Mouse (Mus musculus) small intestine, adult 2 months (tissue): Measurements from ENCODE around the gene Txndc8. TPM values are rescaled to one million over a fixed set of nuclear protein-coding genes. Genes with fewer than 3 reads are reported as not detected.

Source experiments
- H3K27ac ChIP-seq: fragments of 200-500 bp; 2 replicates; pipeline ENCODE4 v1.5.1; 2012; ENCODE audit warnings: low read depth, low read length, control low read depth, inconsistent platforms; ENCODE audit not compliant: insufficient read depth
- H3K27me3 ChIP-seq: fragments of 200-500 bp; 2 replicates; pipeline ENCODE4 v1.6.1; 2012; ENCODE audit warnings: mild to moderate bottlenecking, moderate library complexity, low read length, inconsistent platforms; ENCODE audit not compliant: control insufficient read depth, insufficient read depth
- H3K36me3 ChIP-seq: fragments of 200-500 bp; 2 replicates; pipeline ENCODE4 v1.6.1; 2012; ENCODE audit warnings: mild to moderate bottlenecking, low read length, control low read depth, inconsistent platforms; ENCODE audit not compliant: control insufficient read depth, insufficient read depth
- H3K4me1 ChIP-seq: fragments of 200-500 bp; 2 replicates; pipeline ENCODE4 v1.6.1; 2012; ENCODE audit warnings: low read length, inconsistent platforms, mixed read lengths; ENCODE audit not compliant: control insufficient read depth, insufficient read depth, insufficient read length
- H3K4me3 ChIP-seq: fragments of 200-500 bp; 2 replicates; pipeline ENCODE4 v1.5.1; 2012; ENCODE audit warnings: low read depth, mild to moderate bottlenecking, control low read depth, inconsistent platforms, low read length, moderate library complexity
- CTCF ChIP-seq: fragments of 200-500 bp; IDR thresholded peaks from 2 replicates; pipeline ENCODE4 v1.5.1; 2012; ENCODE audit warnings: low read depth, mild to moderate bottlenecking, control low read depth, inconsistent platforms, low read length, moderate library complexity, mixed read lengths; ENCODE audit not compliant: insufficient replicate concordance, insufficient read length; ENCODE audit errors: extremely low read depth
- POLR2A ChIP-seq: fragments of 200-500 bp; IDR thresholded peaks from 2 replicates; pipeline ENCODE4 v1.6.1; 2012; ENCODE audit warnings: low read depth, mild to moderate bottlenecking, control low read depth, inconsistent platforms, low read length, moderate library complexity
- WGBS: fragments of 180-500 bp; shearing (Covaris S2); methylation state at CpG from one replicate; pipeline ENCODE4 v1.1.7; 2018; 5-methylcytosine and 5-hydroxymethylcytosine counted together
- polyA plus RNA-seq: library from polyadenylated mRNA; depleted of rRNA; stranded (reverse); fragments of >200 nt; gene quantifications from 2 replicates; pipeline ENCODE4 v1.2.3, GENCODE M21; 2012; rRNA removed

The Txndc8 gene
- not detected in 2 replicates for polyA plus RNA-seq

DNA sequence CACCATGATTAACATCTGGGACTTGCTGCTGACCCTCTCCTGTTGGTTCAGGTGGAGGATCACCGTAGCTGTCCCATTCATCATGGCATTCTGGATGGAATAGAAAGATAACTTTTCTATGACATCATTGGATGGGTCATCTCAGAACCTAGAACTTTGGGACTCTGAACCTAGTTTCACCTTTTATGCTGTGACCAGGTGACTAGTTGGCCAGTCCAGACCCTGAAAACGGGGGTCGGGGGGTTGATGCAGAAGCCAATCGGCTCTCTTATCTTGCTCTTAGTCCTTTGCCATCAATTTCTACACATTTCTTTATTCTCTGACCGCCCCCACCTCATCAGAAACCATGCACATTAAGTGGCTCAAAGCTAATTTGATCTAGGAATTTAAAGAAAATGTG, at the start of gene Txndc8:
Gene Txndc8, minus strand, starts transcription at position 101 of the 400 bp plus-strand sequence.
- Histone ChIP-seq H3K4me1 (peaks cover 2% of the 10 kb centered on the region; the same call in 1 of the 2 replicates), H3K36me3 (no peaks in the 10 kb centered on the region), H3K4me3 (no peak within 1 kb of the TSS), H3K27me3 (no peaks in the 10 kb centered on the region), H3K27ac (no peak within 1 kb of the TSS)
- TF ChIP-seq CTCF (no peak), POLR2A (no peak)
- 93% methylated on average over 5 of the region's 5 CpGs for WGBS

DNA sequence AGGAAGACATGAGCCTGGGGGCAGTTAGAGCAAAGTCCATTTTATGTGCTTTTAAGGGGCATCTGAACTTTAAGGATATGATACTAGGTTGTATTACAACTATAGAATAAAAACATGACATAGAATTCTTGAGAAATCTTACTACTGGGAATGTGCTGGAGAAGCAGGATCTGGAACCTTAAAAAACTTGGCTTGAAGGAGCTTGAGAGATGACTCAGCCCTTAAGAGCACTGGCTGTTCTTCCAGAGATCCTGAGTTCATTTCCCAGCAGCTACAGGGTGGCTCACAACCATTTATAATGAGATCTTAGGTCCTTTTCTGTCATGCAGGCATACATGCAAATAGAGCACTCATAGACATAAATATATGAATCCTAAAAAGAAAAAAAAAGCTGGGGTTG, 46.7 kb upstream of the Txndc8 start:
- no peaks in the 10 kb centered on the region for H3K27me3 ChIP-seq
- H3K27ac ChIP-seq: no peak overlapping the region
- no peaks in the 10 kb centered on the region for H3K36me3 ChIP-seq
- H3K4me3 ChIP-seq: no peak overlapping the region
- TF ChIP-seq POLR2A: no peak
- no peak for TF ChIP-seq CTCF
- H3K4me1 ChIP-seq: peaks cover 2% of the 10 kb centered on the region

DNA sequence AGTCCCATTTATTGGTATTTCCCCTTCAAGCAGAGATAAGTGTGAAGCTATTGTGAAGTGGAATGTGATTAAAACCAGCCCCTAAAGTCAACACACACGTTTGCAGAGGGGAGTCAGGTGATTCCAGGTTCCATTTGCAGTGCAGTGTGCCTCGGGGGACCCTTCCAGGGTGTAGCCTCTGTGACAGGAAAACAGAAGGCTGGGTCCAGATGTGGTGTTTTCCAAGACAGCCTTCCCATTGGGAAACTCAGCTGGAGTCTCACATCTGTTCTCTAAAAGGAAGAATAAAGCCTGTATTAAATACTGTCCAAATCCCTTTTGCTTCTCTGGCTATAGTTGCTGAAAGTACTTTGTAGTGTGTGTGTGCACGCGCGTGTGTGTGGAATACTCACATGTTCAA, 45.5 kb upstream of the Txndc8 start:
- H3K4me1 ChIP-seq: no peaks in the 10 kb centered on the region
- H3K27me3 ChIP-seq: no peaks in the 10 kb centered on the region
- TF ChIP-seq POLR2A (no peak), CTCF (no peak)
- whole genome bisulfite sequencing: 63% methylated on average over 5 of the region's 5 CpGs
- H3K27ac ChIP-seq: no peak overlapping the region
- no peak overlapping the region for H3K4me3 ChIP-seq
- H3K36me3 ChIP-seq: no peaks in the 10 kb centered on the region

DNA sequence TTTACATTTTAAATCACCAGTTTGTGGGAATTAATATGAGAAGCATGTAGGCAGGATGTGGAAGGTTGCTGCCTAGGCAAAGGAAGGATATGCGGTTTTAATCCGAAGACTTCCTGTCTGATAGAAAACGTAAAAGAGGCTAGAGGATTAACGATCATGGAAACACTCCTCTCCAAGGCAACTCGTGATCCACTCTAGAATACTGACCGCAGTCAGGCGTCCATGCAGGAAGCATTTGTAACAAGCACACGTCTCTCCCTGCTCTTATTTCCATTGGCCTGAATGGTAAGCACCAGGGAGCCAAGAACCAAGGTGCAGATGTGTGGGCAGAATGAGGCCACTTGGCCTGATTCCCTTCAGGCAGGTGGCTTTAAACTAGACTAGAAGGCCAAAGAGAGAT, 41.8 kb upstream of the Txndc8 start:
- H3K27me3 ChIP-seq: no peaks in the 10 kb centered on the region
- no peak overlapping the region for H3K4me3 ChIP-seq
- WGBS: 74% methylated on average over 8 of the region's 8 CpGs
- H3K36me3 ChIP-seq: no peaks in the 10 kb centered on the region
- TF ChIP-seq POLR2A (no peak), CTCF (no peak)
- no peak overlapping the region for H3K27ac ChIP-seq
- H3K4me1 ChIP-seq: no peaks in the 10 kb centered on the region

DNA sequence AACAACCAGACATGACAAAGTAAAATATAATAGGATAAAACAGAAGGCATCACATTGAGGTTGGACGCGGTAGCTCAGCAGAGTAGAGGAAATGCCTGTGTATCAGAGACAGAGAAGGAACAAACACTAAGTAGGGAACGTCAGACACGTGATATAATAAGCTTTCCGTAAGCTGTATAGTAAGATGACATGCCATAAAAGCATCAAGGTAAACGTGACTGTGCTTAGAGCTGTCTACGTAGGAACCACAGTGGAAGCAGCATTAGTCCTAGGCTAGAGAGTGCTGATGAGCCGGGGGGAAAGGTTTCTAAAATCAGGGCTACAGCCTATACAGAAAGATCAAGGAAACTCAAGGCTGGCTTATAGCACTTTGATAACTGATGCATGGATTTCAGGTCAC, 41.4 kb upstream of the Txndc8 start:
- Histone ChIP-seq H3K4me3 (no peak overlapping the region), H3K27ac (no peak overlapping the region), H3K4me1 (no peaks in the 10 kb centered on the region), H3K36me3 (no peaks in the 10 kb centered on the region), H3K27me3 (no peaks in the 10 kb centered on the region)
- 69% methylated on average over 8 of the region's 8 CpGs for WGBS
- TF ChIP-seq POLR2A (no peak), CTCF (no peak)

DNA sequence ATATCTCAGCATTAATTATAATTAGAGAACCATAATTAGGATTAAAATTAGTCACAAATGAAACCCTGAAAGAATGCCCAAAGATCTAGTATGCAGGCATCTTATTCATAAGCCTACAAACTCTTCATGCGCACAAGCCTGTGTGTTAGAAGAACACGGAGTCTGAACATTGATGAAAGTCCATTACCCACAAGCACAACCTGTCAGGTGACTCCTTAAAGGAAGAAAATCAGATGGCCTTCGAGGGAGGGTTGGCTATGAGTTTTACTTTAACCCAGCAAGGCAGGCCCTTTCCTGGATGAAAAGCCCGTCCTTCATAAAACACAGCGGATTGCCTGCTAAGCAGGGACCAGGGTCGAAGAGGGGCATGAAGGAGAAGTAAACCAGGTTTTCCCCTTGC, 35.9 kb upstream of the Txndc8 start:
- no peaks in the 10 kb centered on the region for H3K36me3 ChIP-seq
- no peaks in the 10 kb centered on the region for H3K4me1 ChIP-seq
- TF ChIP-seq CTCF (no peak), POLR2A (no peak)
- 68% methylated on average over 6 of the region's 6 CpGs for WGBS
- no peak overlapping the region for H3K27ac ChIP-seq
- no peak overlapping the region for H3K4me3 ChIP-seq
- H3K27me3 ChIP-seq: no peaks in the 10 kb centered on the region

DNA sequence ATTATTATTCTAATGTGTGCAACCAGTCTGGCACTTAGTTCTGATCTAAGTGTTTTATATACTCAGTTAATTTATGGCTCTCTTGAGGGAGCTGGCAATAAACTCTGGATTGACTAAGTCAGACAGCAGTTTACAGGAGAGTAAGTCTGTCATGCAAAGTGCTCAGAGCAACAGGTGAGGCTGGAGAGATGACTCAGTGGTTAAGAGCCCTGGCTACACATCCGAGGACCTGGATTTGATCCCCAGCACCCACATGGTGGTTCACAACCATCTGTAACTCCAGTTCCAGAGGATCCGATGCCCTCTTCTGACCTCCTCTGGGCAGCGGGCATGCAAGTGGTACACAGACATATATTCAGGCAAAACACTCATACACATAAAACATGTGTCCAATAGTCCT, 35.4 kb upstream of the Txndc8 start:
- Histone ChIP-seq H3K27me3 (no peaks in the 10 kb centered on the region), H3K4me3 (no peak overlapping the region), H3K4me1 (no peaks in the 10 kb centered on the region), H3K27ac (no peak overlapping the region), H3K36me3 (no peaks in the 10 kb centered on the region)
- WGBS: 94% methylated on average over 3 of the region's 3 CpGs
- TF ChIP-seq CTCF: no peak
- TF ChIP-seq POLR2A: no peak

DNA sequence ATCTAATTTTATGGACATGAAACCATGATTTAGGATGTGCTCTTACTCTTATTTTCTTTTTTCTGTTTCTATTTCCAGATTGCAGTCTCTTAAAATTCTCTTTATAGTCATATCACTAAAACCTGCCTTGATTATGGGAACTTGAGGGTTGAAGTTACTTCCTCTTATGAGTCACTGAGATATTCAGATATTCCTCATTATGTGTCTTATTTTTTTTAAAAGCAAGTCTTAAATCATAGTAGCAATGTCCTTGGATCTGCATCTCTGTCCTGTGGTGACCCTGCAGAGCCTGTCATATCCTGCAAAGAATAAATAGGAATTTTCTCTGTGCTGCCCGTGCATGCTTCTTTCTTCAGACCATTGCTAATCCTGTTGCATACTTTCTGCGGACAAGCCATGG, 31.2 kb upstream of the Txndc8 start:
- Histone ChIP-seq H3K4me3 (no peak overlapping the region), H3K27me3 (no peaks in the 10 kb centered on the region), H3K4me1 (no peaks in the 10 kb centered on the region), H3K36me3 (no peaks in the 10 kb centered on the region), H3K27ac (no peak overlapping the region)
- no peak for TF ChIP-seq POLR2A
- no peak for TF ChIP-seq CTCF
- 82% methylated on average over 2 of the region's 2 CpGs for WGBS
